Mouse (Mus musculus): Measurements from ENCODE around the gene Tstd2.
A peak's percentile ranks its signal among the peaks of the same experiment; 100 is the strongest.

Gene Tstd2

DNA sequence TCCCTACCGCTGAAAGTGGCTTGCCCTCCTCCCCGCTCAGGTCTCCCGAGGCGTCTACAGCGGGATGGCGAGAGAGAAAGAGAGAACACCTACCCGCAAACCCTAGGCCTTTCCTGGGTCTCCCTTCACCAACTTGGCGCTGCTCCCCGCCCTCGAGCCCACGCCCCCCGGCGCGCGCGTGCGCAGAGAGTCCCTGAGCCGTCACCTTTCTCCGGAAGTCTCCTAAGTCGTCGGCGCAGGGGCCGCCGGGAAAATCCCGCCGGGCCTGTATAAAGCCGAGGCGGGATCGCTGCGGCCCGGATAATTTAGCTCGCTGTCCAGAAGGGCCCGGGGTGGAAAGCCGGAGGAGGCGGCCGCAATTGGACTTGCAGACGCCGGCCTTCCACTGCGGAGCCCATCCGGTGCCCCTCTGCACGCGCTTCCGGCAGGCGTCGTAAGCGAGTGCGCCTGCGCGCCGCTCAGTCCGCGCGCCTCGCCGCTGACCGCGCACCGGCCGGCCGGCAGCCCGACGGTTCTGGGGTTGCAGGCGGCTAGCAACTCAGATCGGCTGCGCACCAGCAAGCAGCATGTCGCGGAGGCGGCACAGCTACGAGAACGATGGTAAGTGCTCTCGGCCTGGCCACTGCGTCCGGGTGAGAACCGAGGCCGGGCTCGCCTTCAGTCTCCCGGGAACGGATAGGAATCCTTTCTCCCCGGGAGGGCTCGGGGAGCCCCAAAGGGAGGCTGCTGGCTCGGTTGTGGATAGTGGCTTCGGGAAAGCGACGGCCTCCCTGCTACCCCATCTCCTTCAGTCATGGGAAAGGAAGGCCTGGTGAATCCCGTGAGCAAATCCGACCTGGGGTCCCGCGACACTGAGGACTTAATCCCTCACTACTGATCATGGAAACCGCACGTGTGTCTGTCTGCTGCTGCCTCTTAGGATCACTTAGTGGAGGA, at the start of gene Tstd2, which contains the start of gene Ncbp1:
Gene Tstd2, minus strand, starts transcription at position 408 of the 936 bp plus-strand sequence.
Gene Ncbp1, plus strand, starts transcription at position 327 of the 936 bp plus-strand sequence.
- peak; percentile 91 for DNase-seq (ENCODE audit: low spot score)

- no peak for DNase-seq (ENCODE audit: low spot score)
These were observed 48.0 kb upstream of the Tstd2 start for GRCm38 (mm10) chr4:46186466-46186865.

GRCm38 (mm10) chr4:46185890-46186289, 47.4 kb upstream of the Tstd2 start:
- DNase-seq (ENCODE audit: low spot score): no peak

- no peak for DNase-seq (ENCODE audit: low spot score)
These were observed 46.9 kb upstream of the Tstd2 start for GRCm38 (mm10) chr4:46185423-46185822.

DNA sequence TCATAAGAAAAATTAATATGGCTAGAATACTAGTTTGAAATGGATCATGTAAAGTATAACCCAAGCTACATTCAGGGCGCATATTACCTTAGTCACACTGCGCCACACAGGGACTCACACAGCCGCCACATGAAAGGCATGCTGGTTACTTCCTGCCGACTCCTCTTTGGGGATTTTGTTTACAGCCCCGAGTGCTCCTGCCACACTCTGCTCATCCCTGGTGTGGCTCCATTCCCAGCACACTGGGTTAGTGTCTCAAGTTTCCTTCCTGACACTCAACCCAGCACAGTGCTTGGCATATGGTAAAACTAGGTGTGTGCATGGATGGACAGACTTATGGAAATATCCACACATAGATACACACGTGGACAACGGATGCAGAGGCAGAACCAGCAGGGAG, 43.7 kb upstream of the Tstd2 start:
- no peak for DNase-seq (ENCODE audit: low spot score)

GRCm38 (mm10) chr4:46181168-46181567, 42.7 kb upstream of the Tstd2 start:
- no peak for DNase-seq (ENCODE audit: low spot score)

GRCm38 (mm10) chr4:46177496-46177895, 39.0 kb upstream of the Tstd2 start:
- DNase-seq (ENCODE audit: low spot score): no peak

- no peak for DNase-seq (ENCODE audit: low spot score)
These were observed 38.5 kb upstream of the Tstd2 start for GRCm38 (mm10) chr4:46177018-46177417.

GRCm38 (mm10) chr4:46176313-46176712, 37.8 kb upstream of the Tstd2 start:
- no peak for DNase-seq (ENCODE audit: low spot score)

DNA sequence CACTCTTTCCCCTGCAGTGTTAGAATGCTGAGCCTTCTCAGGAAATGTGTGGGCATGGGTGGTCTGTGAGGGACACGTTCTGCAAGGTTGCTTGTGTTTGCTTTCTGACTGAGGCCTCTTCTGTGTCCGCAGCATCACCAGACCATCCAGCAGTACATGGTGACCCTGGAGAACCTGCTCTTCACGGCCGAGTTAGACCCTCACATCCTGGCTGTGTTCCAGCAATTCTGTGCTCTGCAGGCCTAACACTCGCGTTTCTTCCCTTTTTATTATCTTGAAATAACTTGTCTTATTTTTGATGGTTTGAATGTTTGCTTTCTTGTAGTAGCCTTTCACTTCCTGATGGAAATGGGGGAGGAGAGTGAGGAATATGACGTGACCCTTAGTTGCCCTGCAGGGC, 33.3 kb upstream of the Tstd2 start:
- no peak for DNase-seq (ENCODE audit: low spot score)

DNA sequence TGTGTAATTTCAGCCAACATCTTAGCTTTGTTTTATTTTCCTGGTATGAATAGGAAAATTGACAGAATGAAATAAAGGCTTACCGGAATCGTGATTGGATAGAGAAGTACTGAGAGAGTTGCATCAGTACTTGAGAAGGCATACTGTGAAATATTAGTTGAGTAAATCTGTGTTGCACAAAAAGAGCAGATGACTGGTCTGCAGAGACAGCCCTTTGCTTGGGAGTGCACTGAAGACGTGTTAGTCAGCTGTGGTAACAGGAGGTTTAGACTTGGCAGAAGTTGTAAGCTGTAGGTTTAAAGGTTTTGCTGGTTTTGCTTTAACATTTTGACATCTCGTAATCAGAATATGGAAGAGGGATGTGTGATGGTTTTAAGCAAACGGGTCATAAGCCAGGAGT, 27.3 kb upstream of the Tstd2 start:
- DNase-seq (ENCODE audit: low spot score): no peak

- no peak for DNase-seq (ENCODE audit: low spot score)
These were observed 25.5 kb upstream of the Tstd2 start for GRCm38 (mm10) chr4:46164027-46164426.

- DNase-seq (ENCODE audit: low spot score): no peak
These were observed 13.5 kb upstream of the Tstd2 start for GRCm38 (mm10) chr4:46151903-46152544.

GRCm38 (mm10) chr4:46146881-46147280, 8.4 kb upstream of the Tstd2 start:
- DNase-seq (ENCODE audit: low spot score): no peak

GRCm38 (mm10) chr4:46144323-46144722, 5.8 kb upstream of the Tstd2 start:
- DNase-seq (ENCODE audit: low spot score): peak; percentile 42

DNA sequence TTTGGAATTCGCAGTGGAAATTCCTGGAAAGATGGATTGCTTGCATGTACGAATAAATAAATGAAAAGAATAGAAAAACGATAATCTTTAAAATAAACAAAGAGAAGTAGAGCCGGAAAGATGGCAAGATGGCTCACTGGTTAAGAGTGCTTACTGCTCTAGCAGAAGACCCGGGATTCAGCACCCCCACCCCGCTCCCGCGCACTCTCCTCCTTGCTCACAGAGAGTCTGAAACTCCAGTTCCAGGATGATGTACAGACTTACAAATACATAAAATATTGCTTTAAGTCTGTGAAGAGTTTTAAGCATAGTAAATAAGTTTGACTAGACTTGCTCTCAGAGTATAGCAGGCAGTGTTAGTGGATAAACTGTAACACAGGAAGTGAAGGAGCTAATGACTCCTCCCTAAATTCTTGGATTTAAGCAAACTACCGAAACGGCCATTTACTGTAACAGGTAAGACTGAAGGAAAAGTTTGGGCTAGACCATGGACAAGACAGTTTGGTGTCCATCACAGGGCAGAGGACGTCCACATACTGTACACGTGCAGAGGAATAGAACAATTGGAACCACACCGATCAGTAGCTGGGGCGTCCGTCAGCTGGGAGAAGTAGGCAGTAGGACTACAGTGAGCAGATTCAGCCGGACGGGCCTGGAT, 736 bp downstream of the Tstd2 start:
- DNase-seq (ENCODE audit: low spot score): no peak

GRCm38 (mm10) chr4:46131791-46132190, 6.7 kb downstream of the Tstd2 start:
- DNase-seq (ENCODE audit: low spot score): no peak

DNA sequence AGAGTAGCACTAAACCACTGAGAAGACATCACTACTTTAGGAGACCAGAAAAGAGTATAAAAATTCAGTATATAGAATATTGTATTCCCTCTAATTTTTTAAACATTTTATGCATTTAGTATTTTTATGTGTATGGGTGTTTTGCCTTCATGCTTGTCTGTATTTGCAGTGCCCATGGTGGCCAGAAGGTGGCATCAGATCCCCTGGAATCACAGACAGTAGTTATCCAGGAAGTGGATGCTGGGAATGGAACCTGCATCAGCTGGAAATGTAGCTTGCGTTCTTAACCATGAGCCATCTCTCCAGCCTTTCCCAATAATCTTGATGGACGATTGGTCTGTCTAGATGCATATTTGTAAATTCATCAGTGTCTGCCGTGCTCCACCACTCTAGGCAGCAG, 8.3 kb downstream of the Tstd2 start:
- DNase-seq (ENCODE audit: low spot score): peak; percentile 59

DNA sequence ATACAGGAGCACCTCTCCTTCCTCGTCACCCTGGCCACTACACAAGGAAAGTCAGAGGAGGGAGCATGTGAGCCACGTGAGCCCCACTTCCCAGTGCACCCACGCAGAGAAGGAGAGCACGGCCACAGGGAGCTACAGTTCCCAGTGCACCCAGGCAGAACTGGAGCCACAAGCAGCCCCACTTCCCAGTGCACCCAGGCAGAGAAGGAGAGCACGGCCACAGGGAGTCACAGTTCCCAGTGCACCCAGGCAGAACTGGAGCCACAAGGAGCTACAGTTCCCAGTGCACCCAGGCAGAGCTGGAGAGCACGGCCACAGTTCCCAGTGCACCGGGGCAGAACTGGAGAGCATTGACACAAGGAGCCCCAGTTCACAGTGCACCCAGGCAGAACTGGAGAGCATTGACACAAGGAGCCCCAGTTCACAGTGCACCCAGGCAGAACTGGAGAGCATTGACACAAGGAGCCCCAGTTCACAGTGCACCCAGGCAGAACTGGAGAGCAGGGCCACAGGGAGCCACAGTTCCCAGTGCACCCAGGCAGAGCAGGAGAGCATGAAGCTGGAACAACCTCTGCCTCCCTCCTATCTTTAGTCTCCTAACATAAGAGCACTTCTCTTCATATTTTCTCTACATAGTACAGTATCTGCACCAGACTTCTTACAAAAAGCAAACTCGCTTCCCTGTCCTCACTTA, 9.0 kb downstream of the Tstd2 start:
- no peak for DNase-seq (ENCODE audit: low spot score)

DNA sequence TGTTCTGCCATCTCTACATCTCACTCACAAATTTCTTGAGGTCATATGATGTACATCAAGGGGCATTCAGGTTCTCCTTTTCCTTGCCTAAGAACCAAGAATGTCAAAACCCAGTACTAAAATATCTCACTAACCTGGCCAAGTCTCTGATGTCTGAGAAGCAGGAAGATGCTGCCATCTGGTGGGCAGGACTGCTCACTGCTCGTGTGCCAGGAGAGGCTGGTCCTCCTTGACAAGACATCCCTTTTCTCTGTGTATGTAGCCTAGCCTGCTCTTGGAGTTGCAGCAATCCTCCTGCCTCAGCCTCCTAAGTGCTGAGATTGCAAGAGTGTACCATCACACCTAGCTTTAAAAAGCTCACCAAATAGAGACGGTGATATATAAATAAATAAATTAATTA, 12.0 kb downstream of the Tstd2 start:
- DNase-seq (ENCODE audit: low spot score): peak; percentile 68

- no peak for DNase-seq (ENCODE audit: low spot score)
These were observed 15.1 kb downstream of the Tstd2 start for GRCm38 (mm10) chr4:46123358-46123757.

GRCm38 (mm10) chr4:46120767-46121166, 17.7 kb downstream of the Tstd2 start:
- no peak for DNase-seq (ENCODE audit: low spot score)
